Mouse (Mus musculus) myocyte (in vitro differentiated cells): ENCODE data around the gene Samd4b.
"Not testable (repeated sequence)": the region's sequence is repeated elsewhere in the genome, so short reads cannot be mapped to it uniquely, and the experiment has no call there.

Experiments
- E2F4 ChIP-seq: IDR thresholded peaks from one replicate; pipeline ENCODE4 v1.6.1; 2011; ENCODE audit warnings: mild to moderate bottlenecking, control low read depth, moderate library complexity; ENCODE audit not compliant: insufficient read depth
- MAX ChIP-seq: IDR thresholded peaks from one replicate; pipeline ENCODE4 v1.6.1; 2011; ENCODE audit warnings: low read depth, mild to moderate bottlenecking, control low read depth
- MYOG ChIP-seq, 3 experiments: IDR thresholded peaks; one replicate each; pipeline ENCODE4 v1.6.1; 2011; ENCODE audit warnings: control low read depth in 2 of 3, low read depth in 2 of 3, mild to moderate bottlenecking in 2 of 3; ENCODE audit not compliant: insufficient read length in 2 of 3, control insufficient read depth in 1 of 3, insufficient read depth in 1 of 3
- POLR2A ChIP-seq: IDR thresholded peaks from one replicate; pipeline ENCODE4 v1.6.1; 2011; ENCODE audit warnings: low read depth, mild to moderate bottlenecking, control low read depth, moderate library complexity; ENCODE audit not compliant: insufficient read length
- POLR2AphosphoS2 ChIP-seq: IDR thresholded peaks from one replicate; pipeline ENCODE4 v1.6.1; 2011; ENCODE audit warnings: low read depth, control low read depth; ENCODE audit not compliant: insufficient read length
- SRF ChIP-seq: IDR thresholded peaks from one replicate; pipeline ENCODE4 v1.6.1; 2011; ENCODE audit warnings: low read depth; ENCODE audit not compliant: control insufficient read depth, insufficient read length
- TCF12 ChIP-seq: IDR thresholded peaks from one replicate; pipeline ENCODE4 v1.6.1; 2011; ENCODE audit warnings: mild to moderate bottlenecking, control low read depth; ENCODE audit not compliant: poor library complexity, insufficient read depth, severe bottlenecking
- TCF3 ChIP-seq: IDR thresholded peaks from one replicate; pipeline ENCODE4 v1.6.1; 2011; ENCODE audit warnings: low read depth, control low read depth; ENCODE audit not compliant: insufficient read length

GRCm38 (mm10) chr7:28386877-28387276 is 211.1 kb downstream of the Samd4b start:
- TF ChIP-seq TCF3; E2F4; TCF12; POLR2AphosphoS2; MAX; POLR2A; SRF; MYOG (IDR thresholded peaks at IDR 0.05; ENCODE audit: control insufficient read depth in 1 of 3, insufficient read depth in 1 of 3, insufficient read length in 2 of 3, low read depth in 2 of 3): not testable (repeated sequence)
